Mouse (Mus musculus): ENCODE data around the gene Vapa.

DNA sequence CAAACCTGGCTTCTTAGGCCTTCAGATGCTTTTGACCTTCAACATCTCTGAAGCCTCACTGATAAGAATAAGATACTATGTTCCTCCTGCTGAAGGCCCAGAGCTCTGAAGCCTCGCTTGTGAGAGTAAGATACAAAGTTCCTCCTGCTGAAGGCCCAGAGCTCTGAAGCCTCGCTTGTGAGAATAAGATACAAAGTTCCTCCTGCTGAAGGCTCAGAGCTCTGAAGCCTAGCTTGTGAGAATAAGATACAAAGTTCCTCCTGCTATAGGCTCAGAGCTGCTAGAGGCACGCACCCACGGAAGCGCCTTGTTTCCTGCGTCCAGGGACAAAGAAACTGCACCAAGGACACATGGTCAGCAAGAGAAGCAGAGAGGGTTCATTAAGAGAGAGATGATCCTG, 43.4 kb upstream of the Vapa start:
- TF ChIP-seq POLR2A (IDR thresholded peaks at IDR 0.05; ENCODE audit: borderline replicate concordance, extremely low read depth, low read depth, low read length) (no peak), CTCF (IDR thresholded peaks at IDR 0.05; ENCODE audit: insufficient read depth, low read length) (no peak)

All from lung, adult 2 months (tissue).